Mouse (Mus musculus) MEL (cell line): Measurements from ENCODE around the gene Cd200r3. TPM values are rescaled to one million over a fixed set of nuclear protein-coding genes. Genes with fewer than 3 reads are reported as not detected.

ENCODE experiments used
- DNase-seq: peaks from one replicate; pipeline ENCODE4 v3.0.0; 2011; ENCODE audit warnings: low read depth, low spot score
- H3K27ac ChIP-seq: 2 replicates; pipeline ENCODE4 v1.5.1; 2012; ENCODE audit warnings: low read depth, mild to moderate bottlenecking, control low read depth, low read length, moderate library complexity; ENCODE audit not compliant: control insufficient read depth
- H3K27me3 ChIP-seq, 2 experiments: fragments of 150-350 bp in 1 of 2; sonication (generic) in 1 of 2; 2 replicates each; pipeline ENCODE4 v1.6.1; 2012; ENCODE audit warnings: low read length in 2 of 2, mild to moderate bottlenecking in 2 of 2, improper control_type of control experiment in 1 of 2, moderate library complexity in 1 of 2; ENCODE audit not compliant: insufficient read depth in 2 of 2, control insufficient read depth in 1 of 2
- H3K36me3 ChIP-seq, 2 experiments: 2 replicates each; pipeline ENCODE4 v1.6.1; 2012 to 2014; ENCODE audit warnings: low read length in 2 of 2, improper control_type of control experiment in 1 of 2, inconsistent platforms in 1 of 2, mild to moderate bottlenecking in 1 of 2; ENCODE audit not compliant: insufficient read depth in 2 of 2, control insufficient read depth in 1 of 2
- H3K4me1 ChIP-seq, 2 experiments: fragments of 150-350 bp in 1 of 2; sonication (generic) in 1 of 2; 2 replicates each; pipeline ENCODE4 v1.6.1; 2012; ENCODE audit warnings: low read length in 2 of 2, improper control_type of control experiment in 1 of 2, mild to moderate bottlenecking in 1 of 2; ENCODE audit not compliant: insufficient read depth in 2 of 2, control insufficient read depth in 1 of 2
- H3K4me3 ChIP-seq, 2 experiments: fragments of 150-350 bp in 1 of 2; sonication (generic) in 1 of 2; 2 replicates each; pipeline ENCODE4 v1.5.1; 2012; ENCODE audit warnings: low read depth in 2 of 2, low read length in 2 of 2, mild to moderate bottlenecking in 2 of 2, moderate library complexity in 2 of 2, control low read depth in 1 of 2, improper control_type of control experiment in 1 of 2; ENCODE audit not compliant: control insufficient read depth in 1 of 2, insufficient read depth in 1 of 2
- H3K79me2 ChIP-seq: 2 replicates; pipeline ENCODE4 v1.6.1; 2012; ENCODE audit warnings: mild to moderate bottlenecking, low read length, moderate library complexity; ENCODE audit not compliant: control insufficient read depth, poor library complexity, insufficient read depth
- H3K9ac ChIP-seq: 2 replicates; pipeline ENCODE4 v1.6.1; 2012; ENCODE audit warnings: low read depth, mild to moderate bottlenecking, control low read depth, low read length, moderate library complexity; ENCODE audit not compliant: control insufficient read depth, poor library complexity, severe bottlenecking
- H3K9me3 ChIP-seq: fragments of 150-350 bp; sonication (generic); replicated peaks from 2 replicates; pipeline ENCODE4 v1.6.1; 2012; ENCODE audit warnings: mild to moderate bottlenecking, low read length, improper control_type of control experiment, moderate library complexity; ENCODE audit not compliant: insufficient read depth
- BHLHE40 ChIP-seq: IDR thresholded peaks from 2 replicates; pipeline ENCODE4 v1.6.1; 2012; ENCODE audit warnings: low read depth, mild to moderate bottlenecking, inconsistent platforms, low read length, improper control_type of control experiment, borderline replicate concordance
- CTCF ChIP-seq, 3 experiments: IDR thresholded peaks in 2 of 3; conservative IDR thresholded peaks in 1 of 3; 2 replicates each; pipeline ENCODE4 v1.5.1; 2011 to 2012; ENCODE audit warnings: low read length in 3 of 3, low read depth in 2 of 3, mild to moderate bottlenecking in 2 of 3, improper control_type of control experiment in 1 of 3, inconsistent platforms in 1 of 3, mixed read lengths in 1 of 3, moderate library complexity in 1 of 3; ENCODE audit not compliant: control insufficient read depth in 1 of 3, insufficient read depth in 1 of 3, poor library complexity in 1 of 3, severe bottlenecking in 1 of 3
- E2F4 ChIP-seq: IDR thresholded peaks from 2 replicates; pipeline ENCODE4 v1.6.1; 2011; ENCODE audit warnings: low read depth, low read length, improper control_type of control experiment, borderline replicate concordance
- EP300 ChIP-seq, 2 experiments: IDR thresholded peaks; 2 replicates each; pipeline ENCODE4 v1.6.1; 2011; ENCODE audit warnings: improper control_type of control experiment in 2 of 2, low read length in 2 of 2, low read depth in 1 of 2, mild to moderate bottlenecking in 1 of 2
- ETS1 ChIP-seq: IDR thresholded peaks from 2 replicates; pipeline ENCODE4 v1.6.1; 2012; ENCODE audit warnings: low read depth, mild to moderate bottlenecking, inconsistent platforms, low read length, improper control_type of control experiment, moderate library complexity
- GATA1 ChIP-seq: IDR thresholded peaks from 2 replicates; pipeline ENCODE4 v1.6.1; 2011; ENCODE audit warnings: low read depth, low read length, improper control_type of control experiment
- JUND ChIP-seq: IDR thresholded peaks from 2 replicates; pipeline ENCODE4 v1.6.1; 2011; ENCODE audit warnings: low read depth, mild to moderate bottlenecking, improper control_type of control experiment, low read length
- MAZ ChIP-seq: IDR thresholded peaks from 2 replicates; pipeline ENCODE4 v1.6.1; 2012; ENCODE audit warnings: low read depth, mild to moderate bottlenecking, inconsistent platforms, low read length, improper control_type of control experiment
- MEF2A ChIP-seq: IDR thresholded peaks from 2 replicates; pipeline ENCODE4 v1.6.1; 2014; ENCODE audit warnings: low read depth, mild to moderate bottlenecking, inconsistent platforms, low read length, improper control_type of control experiment; ENCODE audit not compliant: poor library complexity, insufficient replicate concordance, severe bottlenecking; ENCODE audit errors: extremely low read depth
- NRF1 ChIP-seq: IDR thresholded peaks from 2 replicates; pipeline ENCODE4 v1.6.1; 2014; ENCODE audit warnings: low read depth, mild to moderate bottlenecking, inconsistent platforms, low read length, improper control_type of control experiment, moderate library complexity; ENCODE audit not compliant: poor library complexity, insufficient read depth, severe bottlenecking
- POLR2A ChIP-seq, 2 experiments: IDR thresholded peaks; 2 replicates each; pipeline ENCODE4 v1.6.1; 2011 to 2012; ENCODE audit warnings: low read length in 2 of 2, mild to moderate bottlenecking in 2 of 2, control low read depth in 1 of 2, improper control_type of control experiment in 1 of 2, low read depth in 1 of 2, moderate library complexity in 1 of 2; ENCODE audit not compliant: control insufficient read depth in 1 of 2, insufficient read depth in 1 of 2, poor library complexity in 1 of 2
- POLR2AphosphoS2 ChIP-seq: IDR thresholded peaks from 2 replicates; pipeline ENCODE4 v1.6.1; 2011; ENCODE audit warnings: low read length, improper control_type of control experiment
- TAL1 ChIP-seq: IDR thresholded peaks from 2 replicates; pipeline ENCODE4 v1.6.1; 2012; ENCODE audit warnings: mild to moderate bottlenecking, inconsistent platforms, low read length, moderate library complexity, mixed read lengths
- USF1 ChIP-seq: IDR thresholded peaks from 2 replicates; pipeline ENCODE4 v1.6.1; 2014; ENCODE audit warnings: low read depth, mild to moderate bottlenecking, inconsistent platforms, low read length, improper control_type of control experiment, moderate library complexity
- ZC3H11A ChIP-seq: IDR thresholded peaks from 2 replicates; pipeline ENCODE4 v1.6.1; 2012; ENCODE audit warnings: low read depth, mild to moderate bottlenecking, inconsistent platforms, low read length, improper control_type of control experiment
- ZNF384 ChIP-seq: IDR thresholded peaks from 2 replicates; pipeline ENCODE4 v1.6.1; 2012; ENCODE audit warnings: low read depth, mild to moderate bottlenecking, inconsistent platforms, low read length, improper control_type of control experiment
- polyA plus RNA-seq, 2 experiments: library from polyadenylated mRNA; stranded (reverse) in 1 of 2; unstranded in 1 of 2; fragments of >175 nt in 1 of 2; fragments of >200 nt in 1 of 2; gene quantifications; 2 replicates each; pipeline versions ENCODE4 v1.2.1 to v1.2.4; 2012; ENCODE audit warnings: low replicate concordance in 2 of 2, low read depth in 1 of 2; ENCODE audit not compliant: insufficient read length in 2 of 2, insufficient read depth in 1 of 2, missing spikeins in 1 of 2
- total RNA-seq: library from RNA; depleted of rRNA; stranded (reverse); fragments of 300-350 nt; gene quantifications from 2 replicates; pipeline ENCODE4 v1.2.3, GENCODE M21; 2012

The Cd200r3 gene
- total and polyA plus RNA-seq, 3 experiments, result 0.46 TPM; not detected in 1

DNA sequence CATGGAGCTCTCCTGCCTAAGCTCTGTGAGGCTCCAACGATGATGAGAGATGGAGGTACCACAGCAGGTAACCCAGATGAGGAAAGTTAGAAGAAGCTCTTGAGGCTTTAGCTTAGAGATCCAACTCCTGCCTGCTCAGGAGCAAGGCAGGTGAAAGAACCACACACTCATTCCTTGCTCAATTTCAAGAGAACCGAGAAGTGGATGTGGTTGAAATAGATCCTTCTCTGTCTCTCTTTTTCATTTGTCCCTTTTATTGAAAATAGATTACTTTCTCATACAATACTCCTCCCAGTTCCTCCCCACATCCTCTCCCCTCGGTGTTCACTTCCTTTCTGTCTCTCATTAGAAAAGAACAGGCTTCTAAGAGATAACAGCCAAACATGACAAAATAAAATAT, 56.1 kb downstream of the Cd200r3 start:
- peak; percentile 17 for DNase-seq
- no peaks in the 10 kb centered on the region for H3K79me2 ChIP-seq
- no peaks in the 10 kb centered on the region for H3K27me3 ChIP-seq
- H3K27ac ChIP-seq, result no peak overlapping the region
- H3K4me1 ChIP-seq, result peaks cover 0 to 7% of the 10 kb centered on the region in 2 experiments; a peak in 1 of 4 replicates
- H3K9me3 ChIP-seq, result no peaks in the 10 kb centered on the region
- no peak for TF ChIP-seq ETS1
- no peak for TF ChIP-seq NRF1
- TF ChIP-seq MEF2A, result no peak
- TF ChIP-seq MAZ, result no peak
- no peak for TF ChIP-seq TAL1
- no peak for TF ChIP-seq EP300 (IDR thresholded peaks at IDR 0.05; ENCODE audit: low read depth in 1 of 2, low read length in 2 of 2)
- TF ChIP-seq ZC3H11A, result no peak
- 0 out of 2 replicates have a peak, but pooled peaks have one; percentile 8 for TF ChIP-seq GATA1
- no peaks in the 10 kb centered on the region; a peak in 1 of 4 replicates for H3K36me3 ChIP-seq
- H3K4me3 ChIP-seq, result peak overlapping the region in 1 of 2 experiments; percentile 21; a peak in 1 of 4 replicates
- H3K9ac ChIP-seq, result no peak overlapping the region

GRCm38 (mm10) chr16:45004443-45004842, 61.0 kb downstream of the Cd200r3 start:
- no peak overlapping the region for H3K4me3 ChIP-seq
- no peak for TF ChIP-seq JUND
- no peak for TF ChIP-seq MAZ
- no peaks in the 10 kb centered on the region; a peak in 1 of 4 replicates for H3K36me3 ChIP-seq
- no peaks in the 10 kb centered on the region for H3K79me2 ChIP-seq
- H3K27me3 ChIP-seq, result no peaks in the 10 kb centered on the region
- peaks cover 0 to 5% of the 10 kb centered on the region in 2 experiments; a peak in 1 of 4 replicates for H3K4me1 ChIP-seq
- no peak for DNase-seq
- no peak overlapping the region for H3K27ac ChIP-seq
- no peak overlapping the region for H3K9ac ChIP-seq
- H3K9me3 ChIP-seq, result no peaks in the 10 kb centered on the region

GRCm38 (mm10) chr16:45005280-45005679, 61.8 kb downstream of the Cd200r3 start:
- Histone ChIP-seq H3K27me3 (no peaks in the 10 kb centered on the region), H3K4me3 (no peak overlapping the region), H3K36me3 (no peaks in the 10 kb centered on the region), H3K9ac (no peak overlapping the region), H3K9me3 (no peaks in the 10 kb centered on the region), H3K27ac (no peak overlapping the region), H3K79me2 (no peaks in the 10 kb centered on the region), H3K4me1 (no peaks in the 10 kb centered on the region)
- TF ChIP-seq USF1 (no peak), BHLHE40 (no peak), ZNF384 (no peak), CTCF (IDR thresholded peaks at IDR 0.05 in 2 of 3, conservative IDR thresholded peaks at IDR 0.05 in 1 of 3; ENCODE audit: control insufficient read depth in 1 of 3, insufficient read depth in 1 of 3, low read depth in 2 of 3, low read length in 3 of 3, poor library complexity in 1 of 3, severe bottlenecking in 1 of 3) (no peak), E2F4 (no peak), POLR2A (IDR thresholded peaks at IDR 0.05; ENCODE audit: control insufficient read depth in 1 of 2, insufficient read depth in 1 of 2, low read depth in 1 of 2, low read length in 2 of 2, poor library complexity in 1 of 2) (no peak), POLR2AphosphoS2 (no peak)
- peak; percentile 14 for DNase-seq
